Mouse (Mus musculus): ENCODE results near the gene Ap3b1. TPM values are rescaled to one million over a fixed set of nuclear protein-coding genes. Genes with fewer than 3 reads are reported as not detected.

Gene Ap3b1
- polyA plus RNA-seq, 1 experiment from 2014 or later, result 39.4 TPM

DNA sequence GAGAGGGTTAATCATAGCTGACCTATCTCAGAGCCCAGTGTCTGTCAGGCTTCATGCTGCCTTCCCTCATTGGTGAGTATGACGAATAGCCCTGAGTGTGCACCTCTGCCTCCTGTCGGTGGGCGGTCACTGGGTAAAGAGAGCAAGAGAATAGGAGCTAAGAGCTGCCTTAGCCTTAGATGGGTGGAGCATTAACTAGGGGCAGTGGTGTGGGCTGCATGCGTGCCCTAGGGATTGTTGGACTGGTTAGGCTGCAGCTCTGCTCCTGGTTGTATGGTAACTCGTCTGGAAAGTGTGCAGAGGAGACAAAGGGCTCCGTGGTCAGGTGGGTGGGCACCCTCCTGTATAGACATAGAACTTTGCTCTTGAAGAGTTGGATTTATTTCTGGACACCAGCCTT lies 157.8 kb downstream of the Ap3b1 start:
- H3K4me3 ChIP-seq (ENCODE audit: low read depth, low read length), result no peak overlapping the region
- 85% methylated on average over 6 of the region's 6 CpGs for WGBS
- H3K27me3 ChIP-seq (ENCODE audit: control insufficient read depth, insufficient read depth, low read length), result no peaks in the 10 kb centered on the region
- no peaks in the 10 kb centered on the region for H3K4me1 ChIP-seq (ENCODE audit: control insufficient read depth, insufficient read depth, low read length)
- H3K4me2 ChIP-seq (ENCODE audit: low read depth, severe bottlenecking), result no peak overlapping the region
- no peaks in the 10 kb centered on the region for H3K36me3 ChIP-seq (ENCODE audit: control insufficient read depth, insufficient read depth, low read length)
- H3K27ac ChIP-seq (replicated peaks; ENCODE audit: low read depth, low read length), result no peak overlapping the region
- no peaks in the 10 kb centered on the region for H3K9me3 ChIP-seq (ENCODE audit: control insufficient read depth, low read length)
- no peak for DNase-seq (ENCODE audit: low spot score)
- H3K9ac ChIP-seq (ENCODE audit: low read length), result no peak overlapping the region
- no peak for ATAC-seq (ENCODE audit: insufficient number of reproducible peaks, low FRiP score, low TSS enrichment, low read depth)

DNA sequence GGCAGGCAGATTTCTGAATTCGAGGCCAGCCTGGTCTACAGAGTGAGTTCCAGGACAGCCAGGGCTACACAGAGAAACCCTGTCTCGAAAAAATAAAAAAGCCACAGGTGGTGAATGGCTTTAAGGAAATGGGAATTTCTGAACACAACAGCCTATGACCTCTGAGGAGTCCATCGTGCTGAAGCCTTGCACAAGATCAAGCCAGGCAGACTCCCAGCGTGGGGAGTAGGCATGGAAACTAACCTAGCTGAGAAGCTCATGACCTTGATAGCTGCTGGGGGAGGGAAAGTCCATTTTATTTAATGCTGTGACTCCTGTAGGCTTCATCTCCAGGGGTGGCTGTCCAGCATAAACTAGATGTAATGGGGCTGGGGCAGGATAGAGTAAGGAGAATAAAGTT lies 159.4 kb downstream of the Ap3b1 start:
- no peaks in the 10 kb centered on the region for H3K36me3 ChIP-seq (ENCODE audit: control insufficient read depth, insufficient read depth, low read length)
- ATAC-seq (ENCODE audit: insufficient number of reproducible peaks, low FRiP score, low TSS enrichment, low read depth), result no peak
- H3K9me3 ChIP-seq (ENCODE audit: control insufficient read depth, low read length), result no peaks in the 10 kb centered on the region
- H3K4me2 ChIP-seq (ENCODE audit: low read depth, severe bottlenecking), result no peak overlapping the region
- no peaks in the 10 kb centered on the region for H3K27me3 ChIP-seq (ENCODE audit: control insufficient read depth, insufficient read depth, low read length)
- WGBS, result 92% methylated on average over 4 of the region's 4 CpGs
- DNase-seq (ENCODE audit: low spot score), result no peak
- no peaks in the 10 kb centered on the region for H3K4me1 ChIP-seq (ENCODE audit: control insufficient read depth, insufficient read depth, low read length)
- H3K9ac ChIP-seq (ENCODE audit: low read length), result no peak overlapping the region
- H3K27ac ChIP-seq (replicated peaks; ENCODE audit: low read depth, low read length), result no peak overlapping the region
- no peak overlapping the region for H3K4me3 ChIP-seq (ENCODE audit: low read depth, low read length)

DNA sequence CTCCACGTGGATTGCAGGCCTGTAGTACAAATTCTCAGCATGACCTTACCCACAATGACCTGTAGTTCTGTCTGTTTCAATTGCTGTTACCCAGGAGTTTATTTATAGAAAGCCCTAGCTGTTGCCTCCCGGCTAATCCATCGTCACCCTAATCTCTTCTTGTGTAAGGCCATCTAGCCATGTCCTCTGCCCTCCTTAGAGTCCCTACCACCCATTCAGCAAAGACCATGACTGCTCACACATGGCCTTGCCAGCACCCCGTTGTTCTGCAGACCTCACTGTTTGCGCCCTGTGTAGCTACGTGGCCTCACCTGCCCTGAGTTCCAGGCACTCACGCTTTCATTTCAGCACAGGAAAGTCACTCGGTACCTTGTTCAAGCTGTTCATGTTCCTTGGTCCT lies 160.5 kb downstream of the Ap3b1 start:
- Histone ChIP-seq H3K9ac (ENCODE audit: low read length) (no peak overlapping the region), H3K36me3 (ENCODE audit: control insufficient read depth, insufficient read depth, low read length) (no peaks in the 10 kb centered on the region), H3K4me3 (ENCODE audit: low read depth, low read length) (no peak overlapping the region), H3K27ac (replicated peaks; ENCODE audit: low read depth, low read length) (no peak overlapping the region), H3K4me2 (ENCODE audit: low read depth, severe bottlenecking) (no peak overlapping the region), H3K9me3 (ENCODE audit: control insufficient read depth, low read length) (no peaks in the 10 kb centered on the region), H3K27me3 (ENCODE audit: control insufficient read depth, insufficient read depth, low read length) (no peaks in the 10 kb centered on the region), H3K4me1 (ENCODE audit: control insufficient read depth, insufficient read depth, low read length) (no peaks in the 10 kb centered on the region)
- WGBS, result 91% methylated on average over 8 of the region's 8 CpGs
- no peak for DNase-seq (ENCODE audit: low spot score)
- ATAC-seq (ENCODE audit: insufficient number of reproducible peaks, low FRiP score, low TSS enrichment, low read depth), result no peak

DNA sequence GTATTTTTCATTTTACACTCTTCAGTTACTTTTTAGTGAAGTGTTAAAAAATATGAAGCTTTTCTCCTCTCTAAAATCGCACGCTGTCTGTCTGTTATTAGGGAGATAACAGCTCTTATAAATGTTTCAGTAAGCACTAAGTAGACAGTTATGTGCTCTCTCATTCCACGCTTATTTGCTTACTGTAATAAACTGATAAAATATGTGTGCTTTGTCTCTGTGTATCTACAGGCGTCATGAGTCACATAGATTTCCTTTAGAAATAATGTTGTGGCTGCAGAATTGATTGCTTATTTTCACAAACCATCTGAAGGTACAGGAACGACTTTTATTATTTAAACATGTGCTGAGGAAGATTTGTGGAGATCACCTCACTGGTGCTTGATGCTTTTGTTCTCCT lies 164.5 kb downstream of the Ap3b1 start:
- Histone ChIP-seq H3K27me3 (ENCODE audit: control insufficient read depth, insufficient read depth, low read length) (no peaks in the 10 kb centered on the region), H3K4me3 (ENCODE audit: low read depth, low read length) (no peak overlapping the region), H3K4me2 (ENCODE audit: low read depth, severe bottlenecking) (no peak overlapping the region), H3K9me3 (ENCODE audit: control insufficient read depth, low read length) (no peaks in the 10 kb centered on the region), H3K36me3 (ENCODE audit: control insufficient read depth, insufficient read depth, low read length) (no peaks in the 10 kb centered on the region), H3K27ac (replicated peaks; ENCODE audit: low read depth, low read length) (no peak overlapping the region), H3K4me1 (ENCODE audit: control insufficient read depth, insufficient read depth, low read length) (no peaks in the 10 kb centered on the region), H3K9ac (ENCODE audit: low read length) (no peak overlapping the region)
- DNase-seq (ENCODE audit: low spot score) (no peak), ATAC-seq (ENCODE audit: insufficient number of reproducible peaks, low FRiP score, low TSS enrichment, low read depth) (no peak)
- WGBS, result 76% methylated on average over 5 of the region's 5 CpGs

DNA sequence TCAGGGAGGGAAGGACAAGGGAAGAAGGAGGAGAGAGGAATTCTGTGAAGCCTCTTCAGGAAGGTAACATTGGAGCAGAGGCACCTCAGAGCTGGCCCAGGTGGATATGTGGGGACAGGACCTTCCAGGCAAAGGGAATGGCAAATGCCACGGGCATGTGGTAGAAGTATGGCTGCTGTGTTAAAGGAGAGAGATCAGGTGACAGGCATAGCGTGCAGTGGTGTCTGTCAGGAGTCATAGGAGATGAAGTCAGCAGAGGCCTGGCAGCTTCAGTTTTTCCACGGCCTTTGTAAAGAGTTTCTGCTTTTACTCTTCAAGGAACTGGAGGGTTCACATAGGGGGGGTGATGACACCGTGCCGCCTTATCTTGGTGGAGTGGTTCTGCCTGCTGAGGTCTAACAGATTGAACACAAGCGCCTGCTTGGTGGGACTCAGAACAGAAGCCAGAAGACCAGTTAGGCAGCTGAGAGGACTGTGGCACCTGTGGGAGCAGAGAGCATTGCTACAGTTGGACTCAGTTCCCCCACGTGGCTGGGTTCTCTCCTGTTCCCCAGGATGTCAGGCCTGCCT lies 166.0 kb downstream of the Ap3b1 start:
- no peaks in the 10 kb centered on the region for H3K4me1 ChIP-seq (ENCODE audit: control insufficient read depth, insufficient read depth, low read length)
- no peaks in the 10 kb centered on the region for H3K27me3 ChIP-seq (ENCODE audit: control insufficient read depth, insufficient read depth, low read length)
- WGBS, result 88% methylated on average over 7 of the region's 7 CpGs
- H3K36me3 ChIP-seq (ENCODE audit: control insufficient read depth, insufficient read depth, low read length), result no peaks in the 10 kb centered on the region
- H3K4me3 ChIP-seq (ENCODE audit: low read depth, low read length), result no peak overlapping the region
- no peaks in the 10 kb centered on the region for H3K9me3 ChIP-seq (ENCODE audit: control insufficient read depth, low read length)
- no peak overlapping the region for H3K4me2 ChIP-seq (ENCODE audit: low read depth, severe bottlenecking)
- ATAC-seq (ENCODE audit: insufficient number of reproducible peaks, low FRiP score, low TSS enrichment, low read depth) (no peak), DNase-seq (ENCODE audit: low spot score) (no peak)
- no peak overlapping the region for H3K9ac ChIP-seq (ENCODE audit: low read length)
- no peak overlapping the region for H3K27ac ChIP-seq (replicated peaks; ENCODE audit: low read depth, low read length)

DNA sequence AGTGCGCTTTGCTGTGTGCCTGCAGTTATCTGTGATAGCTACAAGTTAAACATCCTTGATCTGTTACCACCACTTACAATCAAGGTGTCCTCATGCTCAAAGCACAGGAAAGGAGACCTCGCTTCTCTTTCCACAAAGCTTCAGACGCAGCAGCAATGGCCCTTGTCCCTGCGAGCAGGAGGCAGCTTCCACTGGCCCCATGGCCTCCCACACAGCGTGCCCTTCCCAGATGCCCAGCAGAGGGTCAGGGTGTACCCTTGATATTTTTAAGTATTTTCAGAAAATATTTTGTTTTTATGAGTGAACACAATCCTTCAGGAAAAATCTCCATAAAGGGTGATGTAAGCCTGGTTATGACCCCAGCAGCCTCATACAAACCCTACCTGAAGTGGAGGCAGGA lies 170.4 kb downstream of the Ap3b1 start:
- Histone ChIP-seq H3K9ac (ENCODE audit: low read length) (no peak overlapping the region), H3K4me1 (ENCODE audit: control insufficient read depth, insufficient read depth, low read length) (no peaks in the 10 kb centered on the region), H3K9me3 (ENCODE audit: control insufficient read depth, low read length) (no peaks in the 10 kb centered on the region), H3K27me3 (ENCODE audit: control insufficient read depth, insufficient read depth, low read length) (no peaks in the 10 kb centered on the region), H3K27ac (replicated peaks; ENCODE audit: low read depth, low read length) (no peak overlapping the region), H3K4me3 (ENCODE audit: low read depth, low read length) (no peak overlapping the region), H3K36me3 (ENCODE audit: control insufficient read depth, insufficient read depth, low read length) (no peaks in the 10 kb centered on the region), H3K4me2 (ENCODE audit: low read depth, severe bottlenecking) (no peak overlapping the region)
- DNase-seq (ENCODE audit: low spot score) (no peak), ATAC-seq (ENCODE audit: insufficient number of reproducible peaks, low FRiP score, low TSS enrichment, low read depth) (no peak)
- WGBS, result 96% methylated on average over 5 of the region's 5 CpGs

DNA sequence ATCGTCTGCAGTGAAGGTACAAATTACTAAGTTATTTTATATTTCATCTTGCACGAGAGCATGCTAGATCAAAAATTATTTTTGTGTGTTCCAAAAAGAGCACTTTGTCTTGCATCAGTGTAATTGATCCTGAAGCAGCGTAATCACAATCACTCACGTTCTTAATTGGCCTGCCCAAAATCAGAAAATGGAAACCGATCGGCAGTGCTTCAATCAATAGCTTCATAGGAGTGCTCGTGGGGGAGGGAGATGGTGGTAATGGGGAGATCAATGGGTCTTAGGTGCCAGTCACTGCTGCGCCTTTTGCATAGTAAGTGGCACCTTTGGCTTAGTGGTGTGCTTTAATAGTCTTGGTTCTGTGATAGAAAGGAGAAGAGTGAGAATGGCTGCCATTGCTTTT lies 174.8 kb downstream of the Ap3b1 start:
- H3K27me3 ChIP-seq (ENCODE audit: control insufficient read depth, insufficient read depth, low read length), result no peaks in the 10 kb centered on the region
- WGBS, result 93% methylated on average over 8 of the region's 8 CpGs
- H3K27ac ChIP-seq (replicated peaks; ENCODE audit: low read depth, low read length), result no peak overlapping the region
- ATAC-seq (ENCODE audit: insufficient number of reproducible peaks, low FRiP score, low TSS enrichment, low read depth) (no peak), DNase-seq (ENCODE audit: low spot score) (no peak)
- no peaks in the 10 kb centered on the region for H3K36me3 ChIP-seq (ENCODE audit: control insufficient read depth, insufficient read depth, low read length)
- H3K4me3 ChIP-seq (ENCODE audit: low read depth, low read length), result no peak overlapping the region
- H3K4me2 ChIP-seq (ENCODE audit: low read depth, severe bottlenecking), result no peak overlapping the region
- no peaks in the 10 kb centered on the region for H3K4me1 ChIP-seq (ENCODE audit: control insufficient read depth, insufficient read depth, low read length)
- H3K9ac ChIP-seq (ENCODE audit: low read length), result no peak overlapping the region
- no peaks in the 10 kb centered on the region for H3K9me3 ChIP-seq (ENCODE audit: control insufficient read depth, low read length)

DNA sequence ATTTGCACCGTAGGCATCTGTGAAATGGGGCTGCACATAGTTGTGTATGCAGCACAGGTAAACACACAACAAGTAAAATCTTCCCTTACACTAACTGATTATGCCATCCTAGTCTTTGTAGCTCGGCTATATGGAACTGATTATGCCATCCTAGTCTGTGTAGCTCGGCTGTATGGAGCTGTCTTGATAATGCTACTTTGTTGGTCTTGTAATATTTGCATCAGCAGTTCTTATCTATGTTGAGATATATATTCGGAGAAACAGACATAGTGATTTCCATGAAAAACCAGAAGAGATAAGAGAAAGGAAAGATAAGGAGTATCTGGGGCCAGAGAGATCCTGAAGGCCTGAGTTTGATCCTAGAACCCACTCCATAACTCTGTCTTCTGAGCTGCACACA lies 178.6 kb downstream of the Ap3b1 start:
- WGBS, result 87% methylated on average over 4 of the region's 4 CpGs
- no peaks in the 10 kb centered on the region for H3K4me1 ChIP-seq (ENCODE audit: control insufficient read depth, insufficient read depth, low read length)

More for the DNA sequence above, 178.6 kb downstream of the Ap3b1 start:
- Histone ChIP-seq H3K27me3 (ENCODE audit: control insufficient read depth, insufficient read depth, low read length) (no peaks in the 10 kb centered on the region), H3K9me3 (ENCODE audit: control insufficient read depth, low read length) (no peaks in the 10 kb centered on the region), H3K4me2 (ENCODE audit: low read depth, severe bottlenecking) (no peak overlapping the region), H3K4me3 (ENCODE audit: low read depth, low read length) (no peak overlapping the region), H3K36me3 (ENCODE audit: control insufficient read depth, insufficient read depth, low read length) (no peaks in the 10 kb centered on the region), H3K9ac (ENCODE audit: low read length) (no peak overlapping the region), H3K27ac (replicated peaks; ENCODE audit: low read depth, low read length) (no peak overlapping the region)
- DNase-seq (ENCODE audit: low spot score) (no peak), ATAC-seq (ENCODE audit: insufficient number of reproducible peaks, low FRiP score, low TSS enrichment, low read depth) (no peak)
